Mouse (Mus musculus) MEL (cell line): ENCODE results near the gene Rsg1. TPM values are rescaled to one million over a fixed set of nuclear protein-coding genes. Genes with fewer than 3 reads are reported as not detected.
A peak's percentile ranks its signal among the peaks of the same experiment; 100 is the strongest.

Experiments used
- DNase-seq: peaks from one replicate; pipeline ENCODE4 v3.0.0; 2011; ENCODE audit warnings: low read depth, low spot score
- H3K27ac ChIP-seq: 2 replicates; pipeline ENCODE4 v1.5.1; 2012; ENCODE audit warnings: low read depth, mild to moderate bottlenecking, control low read depth, low read length, moderate library complexity; ENCODE audit not compliant: control insufficient read depth
- H3K27me3 ChIP-seq, 2 experiments: fragments of 150-350 bp in 1 of 2; sonication (generic) in 1 of 2; 2 replicates each; pipeline ENCODE4 v1.6.1; 2012; ENCODE audit warnings: low read length in 2 of 2, mild to moderate bottlenecking in 2 of 2, improper control_type of control experiment in 1 of 2, moderate library complexity in 1 of 2; ENCODE audit not compliant: insufficient read depth in 2 of 2, control insufficient read depth in 1 of 2
- H3K36me3 ChIP-seq, 2 experiments: 2 replicates each; pipeline ENCODE4 v1.6.1; 2012 to 2014; ENCODE audit warnings: low read length in 2 of 2, improper control_type of control experiment in 1 of 2, inconsistent platforms in 1 of 2, mild to moderate bottlenecking in 1 of 2; ENCODE audit not compliant: insufficient read depth in 2 of 2, control insufficient read depth in 1 of 2
- H3K4me1 ChIP-seq, 2 experiments: fragments of 150-350 bp in 1 of 2; sonication (generic) in 1 of 2; 2 replicates each; pipeline ENCODE4 v1.6.1; 2012; ENCODE audit warnings: low read length in 2 of 2, improper control_type of control experiment in 1 of 2, mild to moderate bottlenecking in 1 of 2; ENCODE audit not compliant: insufficient read depth in 2 of 2, control insufficient read depth in 1 of 2
- H3K4me3 ChIP-seq, 2 experiments: fragments of 150-350 bp in 1 of 2; sonication (generic) in 1 of 2; 2 replicates each; pipeline ENCODE4 v1.5.1; 2012; ENCODE audit warnings: low read depth in 2 of 2, low read length in 2 of 2, mild to moderate bottlenecking in 2 of 2, moderate library complexity in 2 of 2, control low read depth in 1 of 2, improper control_type of control experiment in 1 of 2; ENCODE audit not compliant: control insufficient read depth in 1 of 2, insufficient read depth in 1 of 2
- H3K79me2 ChIP-seq: 2 replicates; pipeline ENCODE4 v1.6.1; 2012; ENCODE audit warnings: mild to moderate bottlenecking, low read length, moderate library complexity; ENCODE audit not compliant: control insufficient read depth, poor library complexity, insufficient read depth
- H3K9ac ChIP-seq: 2 replicates; pipeline ENCODE4 v1.6.1; 2012; ENCODE audit warnings: low read depth, mild to moderate bottlenecking, control low read depth, low read length, moderate library complexity; ENCODE audit not compliant: control insufficient read depth, poor library complexity, severe bottlenecking
- H3K9me3 ChIP-seq: fragments of 150-350 bp; sonication (generic); replicated peaks from 2 replicates; pipeline ENCODE4 v1.6.1; 2012; ENCODE audit warnings: mild to moderate bottlenecking, low read length, improper control_type of control experiment, moderate library complexity; ENCODE audit not compliant: insufficient read depth
- BHLHE40 ChIP-seq: IDR thresholded peaks from 2 replicates; pipeline ENCODE4 v1.6.1; 2012; ENCODE audit warnings: low read depth, mild to moderate bottlenecking, inconsistent platforms, low read length, improper control_type of control experiment, borderline replicate concordance
- CHD2 ChIP-seq: IDR thresholded peaks from 2 replicates; pipeline ENCODE4 v1.6.1; 2011; ENCODE audit warnings: low read length, improper control_type of control experiment
- CTCF ChIP-seq, 3 experiments: IDR thresholded peaks in 2 of 3; conservative IDR thresholded peaks in 1 of 3; 2 replicates each; pipeline ENCODE4 v1.5.1; 2011 to 2012; ENCODE audit warnings: low read length in 3 of 3, low read depth in 2 of 3, mild to moderate bottlenecking in 2 of 3, improper control_type of control experiment in 1 of 3, inconsistent platforms in 1 of 3, mixed read lengths in 1 of 3, moderate library complexity in 1 of 3; ENCODE audit not compliant: control insufficient read depth in 1 of 3, insufficient read depth in 1 of 3, poor library complexity in 1 of 3, severe bottlenecking in 1 of 3
- ELF1 ChIP-seq: IDR thresholded peaks from 2 replicates; pipeline ENCODE4 v1.6.1; 2014; ENCODE audit warnings: low read depth, mild to moderate bottlenecking, inconsistent platforms, low read length, improper control_type of control experiment, moderate library complexity
- GABPA ChIP-seq: IDR thresholded peaks from 2 replicates; pipeline ENCODE4 v1.6.1; 2012; ENCODE audit warnings: low read depth, mild to moderate bottlenecking, inconsistent platforms, low read length, improper control_type of control experiment, moderate library complexity
- GATA1 ChIP-seq: IDR thresholded peaks from 2 replicates; pipeline ENCODE4 v1.6.1; 2011; ENCODE audit warnings: low read depth, low read length, improper control_type of control experiment
- MAFK ChIP-seq: IDR thresholded peaks from 2 replicates; pipeline ENCODE4 v1.6.1; 2011; ENCODE audit warnings: low read depth, mild to moderate bottlenecking, low read length, improper control_type of control experiment, borderline replicate concordance
- MAX ChIP-seq: IDR thresholded peaks from 2 replicates; pipeline ENCODE4 v1.6.1; 2011; ENCODE audit warnings: low read length, improper control_type of control experiment
- MAZ ChIP-seq: IDR thresholded peaks from 2 replicates; pipeline ENCODE4 v1.6.1; 2012; ENCODE audit warnings: low read depth, mild to moderate bottlenecking, inconsistent platforms, low read length, improper control_type of control experiment
- MXI1 ChIP-seq: IDR thresholded peaks from 2 replicates; pipeline ENCODE4 v1.6.1; 2011; ENCODE audit warnings: mild to moderate bottlenecking, low read depth, low read length, improper control_type of control experiment
- NELFE ChIP-seq: IDR thresholded peaks from 2 replicates; pipeline ENCODE4 v1.6.1; 2011; ENCODE audit warnings: low read depth, low read length, improper control_type of control experiment
- RAD21 ChIP-seq: IDR thresholded peaks from 2 replicates; pipeline ENCODE4 v1.6.1; 2011; ENCODE audit warnings: mild to moderate bottlenecking, low read depth, low read length, improper control_type of control experiment
- SMC3 ChIP-seq: IDR thresholded peaks from 2 replicates; pipeline ENCODE4 v1.6.1; 2011; ENCODE audit warnings: low read depth, low read length, improper control_type of control experiment
- TBP ChIP-seq: IDR thresholded peaks from 2 replicates; pipeline ENCODE4 v1.8.0; 2011; ENCODE audit warnings: low read depth, low read length, improper control_type of control experiment
- UBTF ChIP-seq: IDR thresholded peaks from 2 replicates; pipeline ENCODE4 v1.6.1; 2012; ENCODE audit warnings: low read depth, mild to moderate bottlenecking, inconsistent platforms, low read length, improper control_type of control experiment, moderate library complexity, borderline replicate concordance; ENCODE audit not compliant: insufficient read depth
- USF2 ChIP-seq, 2 experiments: IDR thresholded peaks; 2 replicates each; pipeline ENCODE4 v1.6.1; 2011 to 2012; ENCODE audit warnings: improper control_type of control experiment in 2 of 2, low read length in 2 of 2, borderline replicate concordance in 1 of 2, inconsistent platforms in 1 of 2, low read depth in 1 of 2, mild to moderate bottlenecking in 1 of 2; ENCODE audit not compliant: insufficient read depth in 1 of 2
- ZC3H11A ChIP-seq: IDR thresholded peaks from 2 replicates; pipeline ENCODE4 v1.6.1; 2012; ENCODE audit warnings: low read depth, mild to moderate bottlenecking, inconsistent platforms, low read length, improper control_type of control experiment
- polyA plus RNA-seq, 2 experiments: library from polyadenylated mRNA; stranded (reverse) in 1 of 2; unstranded in 1 of 2; fragments of >175 nt in 1 of 2; fragments of >200 nt in 1 of 2; gene quantifications; 2 replicates each; pipeline versions ENCODE4 v1.2.1 to v1.2.4; 2012; ENCODE audit warnings: low replicate concordance in 2 of 2, low read depth in 1 of 2; ENCODE audit not compliant: insufficient read length in 2 of 2, insufficient read depth in 1 of 2, missing spikeins in 1 of 2
- total RNA-seq: library from RNA; depleted of rRNA; stranded (reverse); fragments of 300-350 nt; gene quantifications from 2 replicates; pipeline ENCODE4 v1.2.3, GENCODE M21; 2012

Gene Rsg1
- total and polyA plus RNA-seq, 3 experiments = 4.8 to 5.8 TPM; not detected in 1

- H3K4me1 ChIP-seq = no peaks in the 10 kb centered on the region
- H3K27me3 ChIP-seq = no peaks in the 10 kb centered on the region; a peak in 1 of 4 replicates
- H3K9ac ChIP-seq = no peak overlapping the region
- H3K79me2 ChIP-seq = no peaks in the 10 kb centered on the region
- H3K36me3 ChIP-seq = no peaks in the 10 kb centered on the region
- H3K9me3 ChIP-seq = no peaks in the 10 kb centered on the region
- no peak overlapping the region for H3K4me3 ChIP-seq
- TF ChIP-seq CTCF (IDR thresholded peaks at IDR 0.05 in 2 of 3, conservative IDR thresholded peaks at IDR 0.05 in 1 of 3; ENCODE audit: control insufficient read depth in 1 of 3, insufficient read depth in 1 of 3, low read depth in 2 of 3, low read length in 3 of 3, poor library complexity in 1 of 3, severe bottlenecking in 1 of 3) (peak; percentile 4 to 41 (median 14); a peak in 2 of 6 replicates), SMC3 (peak; percentile 21; the same call in 1 of the 2 replicates), CHD2 (no peak)
- H3K27ac ChIP-seq = no peak overlapping the region
- peak; percentile 35 for DNase-seq
These were observed 38.9 kb downstream of the Rsg1 start for GRCm38 (mm10) chr4:141252641-141253040.

DNA sequence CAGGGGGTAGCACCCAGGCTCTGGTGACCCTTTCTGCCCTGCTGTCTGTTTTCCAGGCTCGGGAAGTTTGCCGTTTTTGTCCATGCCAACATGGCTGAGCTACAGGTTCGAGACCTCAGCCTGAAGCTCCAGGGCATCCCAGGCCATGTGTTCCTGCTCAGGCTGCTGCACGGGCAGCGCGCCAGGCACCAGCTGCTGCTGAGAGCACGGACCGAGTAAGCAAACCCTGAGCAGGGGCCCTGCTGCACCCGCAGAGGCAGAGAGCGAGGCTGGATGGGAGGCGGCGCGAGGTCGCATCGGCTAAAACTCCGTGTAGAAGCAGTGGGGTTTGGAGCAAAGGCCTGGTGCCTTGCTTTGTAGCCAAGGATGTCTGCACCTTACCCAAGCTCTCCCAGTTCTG, 40.5 kb downstream of the Rsg1 start:
- Histone ChIP-seq H3K9ac (no peak overlapping the region), H3K27me3 (no peaks in the 10 kb centered on the region; a peak in 1 of 4 replicates)
- DNase-seq = no peak

DNA sequence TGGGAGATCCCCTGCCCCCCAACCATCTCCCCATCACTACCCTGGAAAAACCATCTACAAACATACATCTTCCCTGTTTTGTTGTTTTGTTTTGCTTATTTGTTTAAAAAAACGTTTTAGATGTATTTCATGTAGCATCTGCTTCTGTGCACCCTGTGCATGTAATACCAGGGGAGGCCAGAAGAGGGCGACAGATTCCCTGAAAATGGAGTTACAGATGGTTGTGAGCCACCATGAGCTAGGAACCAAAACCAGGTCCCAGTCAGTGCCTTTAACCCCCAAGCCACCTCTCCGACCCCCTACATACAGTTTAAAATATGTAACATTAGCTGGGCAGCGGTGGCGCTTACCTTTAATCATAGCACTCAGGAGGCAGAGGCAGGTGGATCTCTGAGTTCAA, 43.7 kb downstream of the Rsg1 start:
- TF ChIP-seq ELF1 (peak; percentile 9; the same call in 1 of the 2 replicates), USF2 (IDR thresholded peaks at IDR 0.05; ENCODE audit: borderline replicate concordance in 1 of 2, insufficient read depth in 1 of 2, low read depth in 1 of 2, low read length in 2 of 2) (no peak), CHD2 (no peak), RAD21 (peak; percentile 74), SMC3 (peak; percentile 75), BHLHE40 (0 out of 2 replicates have a peak, but pooled peaks have one; percentile 12), TBP (no peak), CTCF (IDR thresholded peaks at IDR 0.05 in 2 of 3, conservative IDR thresholded peaks at IDR 0.05 in 1 of 3; ENCODE audit: control insufficient read depth in 1 of 3, insufficient read depth in 1 of 3, low read depth in 2 of 3, low read length in 3 of 3, poor library complexity in 1 of 3, severe bottlenecking in 1 of 3) (peak; percentile 71 to 93 (median 80)), ZC3H11A (peak; percentile 45)
- TF ChIP-seq, all 39 proteins: peak for 6
- Histone ChIP-seq H3K36me3 (peaks cover 0 to 3% of the 10 kb centered on the region in 2 experiments; a peak in 2 of 4 replicates), H3K9me3 (no peaks in the 10 kb centered on the region), H3K79me2 (no peaks in the 10 kb centered on the region), H3K27me3 (no peaks in the 10 kb centered on the region), H3K4me3 (no peak overlapping the region), H3K9ac (no peak overlapping the region), H3K4me1 (peaks cover 0 to 9% of the 10 kb centered on the region in 2 experiments; a peak in 1 of 4 replicates), H3K27ac (no peak overlapping the region)
- peak; percentile 67 for DNase-seq

More for the DNA sequence above, 40.5 kb downstream of the Rsg1 start:
- no peaks in the 10 kb centered on the region for H3K9me3 ChIP-seq
- no peaks in the 10 kb centered on the region for H3K79me2 ChIP-seq
- no peak overlapping the region for H3K27ac ChIP-seq
- TF ChIP-seq UBTF = no peak
- no peak for TF ChIP-seq NELFE
- TF ChIP-seq MXI1 = no peak
- no peak for TF ChIP-seq GABPA
- TF ChIP-seq MAZ = no peak
- TF ChIP-seq BHLHE40 = no peak
- no peak for TF ChIP-seq MAFK
- TF ChIP-seq GATA1 = no peak
- no peak for TF ChIP-seq MAX
- no peak for TF ChIP-seq SMC3
- H3K4me1 ChIP-seq = no peaks in the 10 kb centered on the region
- no peak overlapping the region for H3K4me3 ChIP-seq
- no peaks in the 10 kb centered on the region; a peak in 1 of 4 replicates for H3K36me3 ChIP-seq
